Mouse (Mus musculus): ENCODE results near the gene Serpina1f. TPM values are rescaled to one million over a fixed set of nuclear protein-coding genes. Genes with fewer than 3 reads are reported as not detected.

Gene Serpina1f
- polyA plus RNA-seq, 1 experiment from 2014 or later: not detected

Other genes starting within 250 kb of the Serpina1f start
- not detected in 2 replicates for gene Ifi27l2b, start 238.3 kb downstream of the Serpina1f start, polyA plus RNA-seq (2014; fragmentation: Nextera tagmentation; extraction: Ambion mirVana)
- gene Ppp4r4, start 163.2 kb downstream of the Serpina1f start, polyA plus RNA-seq (2014; fragmentation: Nextera tagmentation; extraction: Ambion mirVana): 3.8 and 4.3 TPM in 2 replicates
- 0.18 TPM in 1 of 2 replicates, not detected in the other for gene Serpina10, start 64.1 kb downstream of the Serpina1f start, polyA plus RNA-seq (2014; fragmentation: Nextera tagmentation; extraction: Ambion mirVana)
- 0.79 and 1.1 TPM in 2 replicates for gene Serpina6, start 38.3 kb downstream of the Serpina1f start, polyA plus RNA-seq (2014; fragmentation: Nextera tagmentation; extraction: Ambion mirVana)
- not detected in 2 replicates for gene Serpina16, start 19.4 kb downstream of the Serpina1f start, polyA plus RNA-seq (2014; fragmentation: Nextera tagmentation; extraction: Ambion mirVana)
- not detected in 2 replicates for gene Serpina1d, start 78.1 kb upstream of the Serpina1f start, polyA plus RNA-seq (2014; fragmentation: Nextera tagmentation; extraction: Ambion mirVana)
- gene Serpina1b, start 134.8 kb upstream of the Serpina1f start, polyA plus RNA-seq (2014; fragmentation: Nextera tagmentation; extraction: Ambion mirVana): 0.50 and 0.67 TPM in 2 replicates
- 0.21 and 0.42 TPM in 2 replicates for gene Serpina1a, start 168.0 kb upstream of the Serpina1f start, polyA plus RNA-seq (2014; fragmentation: Nextera tagmentation; extraction: Ambion mirVana)
- 0.28 TPM in 1 of 2 replicates, not detected in the other for gene Serpina1c, start 209.4 kb upstream of the Serpina1f start, polyA plus RNA-seq (2014; fragmentation: Nextera tagmentation; extraction: Ambion mirVana)